Mouse (Mus musculus) olfactory bulb, adult 2 months (tissue): ENCODE results near the gene Cby3. TPM values are rescaled to one million over a fixed set of nuclear protein-coding genes. Genes with fewer than 3 reads are reported as not detected.

Source experiments
- H3K27ac ChIP-seq: fragments of 200-500 bp; 2 replicates; pipeline ENCODE4 v1.5.1; 2012; ENCODE audit warnings: low read depth, low read length; ENCODE audit not compliant: insufficient read depth
- H3K4me1 ChIP-seq: fragments of 200-500 bp; 2 replicates; pipeline ENCODE4 v1.6.1; 2012; ENCODE audit warnings: low read length; ENCODE audit not compliant: control insufficient read depth, insufficient read depth
- H3K4me3 ChIP-seq: fragments of 200-500 bp; 2 replicates; pipeline ENCODE4 v1.5.1; 2012; ENCODE audit warnings: mild to moderate bottlenecking, low read depth, low read length, moderate library complexity; ENCODE audit not compliant: insufficient read depth
- CTCF ChIP-seq: fragments of 200-500 bp; IDR thresholded peaks from 2 replicates; pipeline ENCODE4 v1.5.1; 2012; ENCODE audit warnings: low read depth, mild to moderate bottlenecking, low read length, moderate library complexity; ENCODE audit not compliant: insufficient read depth
- POLR2A ChIP-seq: fragments of 200-500 bp; IDR thresholded peaks from 2 replicates; pipeline ENCODE4 v1.6.1; 2012; ENCODE audit warnings: mild to moderate bottlenecking, low read depth, low read length, moderate library complexity; ENCODE audit not compliant: insufficient read depth
- WGBS: fragments of 180-500 bp; shearing (Covaris S2); methylation state at CpG from one replicate; pipeline ENCODE4 v1.1.7; 2018; 5-methylcytosine and 5-hydroxymethylcytosine counted together
- polyA plus RNA-seq: library from polyadenylated mRNA; stranded (reverse); fragments of >200 nt; gene quantifications from 2 replicates; pipeline ENCODE4 v1.2.4, GENCODE M21; 2012; ENCODE audit warnings: low replicate concordance; ENCODE audit not compliant: missing spikeins, insufficient read depth, insufficient read length

Gene Cby3
- polyA plus RNA-seq, 1 experiment: not detected

GRCm38 (mm10) chr11:50328075-50328625, 26.1 kb upstream of the Cby3 start:
- Histone ChIP-seq H3K4me1 (peaks cover 2% of the 10 kb centered on the region), H3K4me3 (no peak overlapping the region), H3K27ac (no peak overlapping the region)
- TF ChIP-seq POLR2A (no peak), CTCF (no peak)
- WGBS: 95% methylated on average over 3 of the region's 3 CpGs

GRCm38 (mm10) chr11:50329378-50329777, 24.9 kb upstream of the Cby3 start:
- WGBS: 88% methylated on average over 1 of the region's 1 CpGs
- Histone ChIP-seq H3K4me3 (no peak overlapping the region), H3K4me1 (peaks cover 3% of the 10 kb centered on the region), H3K27ac (no peak overlapping the region)
- TF ChIP-seq CTCF: no peak
- no peak for TF ChIP-seq POLR2A

GRCm38 (mm10) chr11:50333181-50333580, 21.1 kb upstream of the Cby3 start:
- WGBS: 64% methylated on average over 3 of the region's 3 CpGs
- H3K4me1 ChIP-seq: peaks cover 3% of the 10 kb centered on the region
- no peak overlapping the region for H3K4me3 ChIP-seq

GRCm38 (mm10) chr11:50336126-50336525, 18.1 kb upstream of the Cby3 start:
- TF ChIP-seq POLR2A: no peak
- no peak for TF ChIP-seq CTCF
- 62% methylated on average over 1 of the region's 1 CpGs for WGBS
- peaks cover 3% of the 10 kb centered on the region for H3K4me1 ChIP-seq
- no peak overlapping the region for H3K4me3 ChIP-seq
- no peak overlapping the region for H3K27ac ChIP-seq

More at GRCm38 (mm10) chr11:50333181-50333580, 21.1 kb upstream of the Cby3 start:
- no peak for TF ChIP-seq CTCF
- no peak for TF ChIP-seq POLR2A
- H3K27ac ChIP-seq: no peak overlapping the region

- Histone ChIP-seq H3K4me1 (peaks cover 3% of the 10 kb centered on the region), H3K4me3 (no peak overlapping the region), H3K27ac (no peak overlapping the region)
- 68% methylated on average over 4 of the region's 4 CpGs for WGBS
- no peak for TF ChIP-seq CTCF
- no peak for TF ChIP-seq POLR2A
These were observed 17.4 kb upstream of the Cby3 start for GRCm38 (mm10) chr11:50336891-50337290.

- 78% methylated on average over 4 of the region's 4 CpGs for WGBS
- H3K4me1 ChIP-seq: no peaks in the 10 kb centered on the region
- H3K27ac ChIP-seq: no peak overlapping the region
- H3K4me3 ChIP-seq: no peak overlapping the region
- TF ChIP-seq POLR2A (no peak), CTCF (no peak)
These were observed 8.8 kb upstream of the Cby3 start for GRCm38 (mm10) chr11:50345486-50345885.

- 92% methylated on average over 9 of the region's 9 CpGs for WGBS
- H3K4me3 ChIP-seq: no peak overlapping the region
- H3K27ac ChIP-seq: no peak overlapping the region
- TF ChIP-seq POLR2A: no peak
- no peak for TF ChIP-seq CTCF
- H3K4me1 ChIP-seq: no peaks in the 10 kb centered on the region
These were observed 7.8 kb upstream of the Cby3 start for GRCm38 (mm10) chr11:50346256-50347032.

GRCm38 (mm10) chr11:50352177-50352576, 2.1 kb upstream of the Cby3 start:
- 91% methylated on average over 2 of the region's 2 CpGs for WGBS
- H3K4me3 ChIP-seq: no peak overlapping the region
- no peak overlapping the region for H3K27ac ChIP-seq
- TF ChIP-seq POLR2A (no peak), CTCF (no peak)
- H3K4me1 ChIP-seq: no peaks in the 10 kb centered on the region

- no peak for TF ChIP-seq POLR2A
- TF ChIP-seq CTCF: no peak
- peaks cover 6% of the 10 kb centered on the region for H3K4me1 ChIP-seq
- H3K4me3 ChIP-seq: no peak overlapping the region
- H3K27ac ChIP-seq: no peak overlapping the region
- 80% methylated on average over 3 of the region's 3 CpGs for WGBS
These were observed 589 bp downstream of the Cby3 start for GRCm38 (mm10) chr11:50354851-50355250.

GRCm38 (mm10) chr11:50355395-50355794, 1.1 kb downstream of the Cby3 start:
- peaks cover 6% of the 10 kb centered on the region for H3K4me1 ChIP-seq
- no peak overlapping the region for H3K27ac ChIP-seq
- TF ChIP-seq CTCF: no peak
- H3K4me3 ChIP-seq: no peak overlapping the region
- WGBS: 77% methylated on average over 1 of the region's 1 CpGs
